Mouse (Mus musculus) heart, adult 2 months (tissue): ENCODE measurements around the gene Ankrd34b.

Source experiments
- CTCF ChIP-seq: fragments of 200-600 bp; IDR thresholded peaks from 2 replicates; pipeline ENCODE4 v1.8.1; 2022; ENCODE audit warnings: antibody characterized with exemption, mild to moderate bottlenecking, moderate library complexity
- POLR2A ChIP-seq: fragments of 200-500 bp; IDR thresholded peaks from 2 replicates; pipeline ENCODE4 v1.6.1; 2011; ENCODE audit warnings: mild to moderate bottlenecking, low read depth, low read length, control low read depth; ENCODE audit not compliant: insufficient read depth

GRCm38 (mm10) chr13:92402063-92402462 lies 23.6 kb upstream of the Ankrd34b start:
- TF ChIP-seq CTCF (no peak), POLR2A (no peak)
